Comparison of ENCODE assay signal across 8 mouse cellular contexts in genomic region chr7:120835449-120836359, GRCm38 (mm10). TPM values are rescaled to one million over a fixed set of nuclear protein-coding genes. Genes with fewer than 3 reads are reported as not detected.
A peak's percentile ranks its signal among the peaks of the same experiment; 100 is the strongest.
DNase-seq lines count a peak whose midpoint lies in the region; ATAC-seq and TF ChIP-seq lines count a peak whose summit lies in the region.

No protein-coding gene starts in this region.

- H3K27ac ChIP-seq in forebrain, embryonic 13.5 days = peak overlapping the region; percentile 37
- H3K27ac ChIP-seq in liver, embryonic 16.5 days (ENCODE audit: low read length) = peak overlapping the region; percentile 93
- no peak overlapping the region for H3K27ac ChIP-seq in neural tube, embryonic 12.5 days
- H3K27ac ChIP-seq in stomach, postnatal 0 days (replicated peaks) = peak overlapping the region; percentile 75

- DNase-seq in ES-CJ7 (ENCODE audit: low read depth, low spot score) = peak; percentile 84
- peak; percentile 97 for DNase-seq in heart, postnatal 10 days
- peak; percentile 95 to 96 for DNase-seq in kidney, postnatal 4 days
- DNase-seq in stomach, postnatal 0 days (ENCODE audit: low spot score) = peak; percentile 95

- peak overlapping the region; percentile 55 for H3K4me3 ChIP-seq in forebrain, embryonic 13.5 days
- H3K4me3 ChIP-seq in liver, embryonic 16.5 days (ENCODE audit: low read depth, low read length) = peak overlapping the region; percentile 80
- peak overlapping the region; percentile 55 for H3K4me3 ChIP-seq in neural tube, embryonic 12.5 days
- peak overlapping the region; percentile 55 for H3K4me3 ChIP-seq in stomach, postnatal 0 days (ENCODE audit: low read depth, low read length)

- WGBS in forebrain, embryonic 13.5 days = 1% methylated on average over 41 of the region's 41 CpGs
- WGBS in liver, embryonic 16.5 days (ENCODE audit: insufficient replicate concordance) = under 1% methylated on average over 41 of the region's 41 CpGs
- WGBS in neural tube, embryonic 12.5 days = 1% methylated on average over 41 of the region's 41 CpGs
- WGBS in stomach, postnatal 0 days = under 1% methylated on average over 41 of the region's 41 CpGs

- no peaks in the 10 kb centered on the region for H3K36me3 ChIP-seq in forebrain, embryonic 13.5 days (ENCODE audit: poor library complexity, severe bottlenecking)
- no peaks in the 10 kb centered on the region for H3K36me3 ChIP-seq in liver, embryonic 16.5 days (ENCODE audit: control insufficient read depth, insufficient read depth)
- no peaks in the 10 kb centered on the region for H3K36me3 ChIP-seq in neural tube, embryonic 12.5 days
- no peaks in the 10 kb centered on the region for H3K36me3 ChIP-seq in stomach, postnatal 0 days (ENCODE audit: control insufficient read depth, insufficient read depth, low read length)

- no peaks in the 10 kb centered on the region for H3K9me3 ChIP-seq in forebrain, embryonic 13.5 days (replicated peaks)
- no peaks in the 10 kb centered on the region for H3K9me3 ChIP-seq in liver, embryonic 16.5 days (replicated peaks; ENCODE audit: control insufficient read depth, low read length)
- no peaks in the 10 kb centered on the region for H3K9me3 ChIP-seq in neural tube, embryonic 12.5 days
- H3K9me3 ChIP-seq in stomach, postnatal 0 days (ENCODE audit: control insufficient read depth, low read length) = no peaks in the 10 kb centered on the region

- peak; percentile 99 for TF ChIP-seq CTCF in stomach, postnatal 0 days (IDR thresholded peaks at IDR 0.05; ENCODE audit: low read depth)

- peak; percentile 56 for ATAC-seq in cerebellum, adult (ENCODE audit: insufficient number of reproducible peaks, low FRiP score, low TSS enrichment)
- ATAC-seq in forebrain, embryonic 13.5 days = peak; percentile 90
- peak; percentile 81 for ATAC-seq in liver, embryonic 16.5 days (ENCODE audit: low read depth)
- peak; percentile 92 for ATAC-seq in neural tube, embryonic 12.5 days (ENCODE audit: low FRiP score, low read depth)
- peak; percentile 86 for ATAC-seq in stomach, postnatal 0 days (ENCODE audit: low FRiP score, low TSS enrichment)

- H3K4me2 ChIP-seq in forebrain, embryonic 13.5 days = peak overlapping the region; percentile 59
- peak overlapping the region; percentile 79 for H3K4me2 ChIP-seq in liver, embryonic 16.5 days (ENCODE audit: low read depth, low read length)
- H3K4me2 ChIP-seq in neural tube, embryonic 12.5 days (replicated peaks) = peak overlapping the region; percentile 51
- H3K4me2 ChIP-seq in stomach, postnatal 0 days (replicated peaks; ENCODE audit: low read depth) = peak overlapping the region; percentile 53

- peak; percentile 85 for TF ChIP-seq EP300 in stomach, postnatal 0 days (optimal IDR thresholded peaks at IDR 0.05)

- H3K4me1 ChIP-seq in forebrain, embryonic 13.5 days = peaks cover 8% of the 10 kb centered on the region
- peaks cover 28% of the 10 kb centered on the region for H3K4me1 ChIP-seq in liver, embryonic 16.5 days (ENCODE audit: control insufficient read depth, low read depth, low read length)
- H3K4me1 ChIP-seq in neural tube, embryonic 12.5 days = peaks cover 10% of the 10 kb centered on the region; the same call in 1 of the 2 replicates
- H3K4me1 ChIP-seq in stomach, postnatal 0 days (replicated peaks; ENCODE audit: control insufficient read depth, insufficient read depth) = no peaks in the 10 kb centered on the region

- intact Hi-C loops in heart, postnatal 10 days (cut with DNase I) = loop anchor here (1.0 to 5.0 kb wide), 4 partner anchors 37 to 277 kb away; partner anchors contain the start of gene Polr3e

- peak overlapping the region; percentile 66 for H3K9ac ChIP-seq in forebrain, embryonic 13.5 days
- peak overlapping the region; percentile 81 for H3K9ac ChIP-seq in liver, embryonic 16.5 days (ENCODE audit: low read depth, low read length)
- peak overlapping the region; percentile 54 for H3K9ac ChIP-seq in neural tube, embryonic 12.5 days
- peak overlapping the region; percentile 53 for H3K9ac ChIP-seq in stomach, postnatal 0 days (ENCODE audit: low read length)

- peaks cover 23% of the 10 kb centered on the region for H3K27me3 ChIP-seq in forebrain, embryonic 13.5 days
- peaks cover 7% of the 10 kb centered on the region for H3K27me3 ChIP-seq in liver, embryonic 16.5 days (ENCODE audit: control insufficient read depth, insufficient read depth, low read depth, low read length)
- H3K27me3 ChIP-seq in neural tube, embryonic 12.5 days (replicated peaks) = peaks cover 12% of the 10 kb centered on the region
- H3K27me3 ChIP-seq in stomach, postnatal 0 days (ENCODE audit: control insufficient read depth, insufficient read depth, low read length) = no peaks in the 10 kb centered on the region

RNA-seq across cellular contexts. Expression of gene Eef2k, which starts 6.9 kb away (rescaled TPM):
- polyA plus RNA-seq in forebrain, embryonic 13.5 days (2015; fragmentation: Nextera tagmentation; extraction: Ambion mirVana) = 19.2 and 22.0 TPM in 2 replicates
- total RNA-seq in heart, postnatal 10 days (2021) = 10 to 100 TPM; 37.0 to 37.2 TPM
- polyA plus RNA-seq in liver, embryonic 16.5 days (2015; fragmentation: Nextera tagmentation; extraction: Ambion mirVana) = 46.5 and 52.1 TPM in 2 replicates
- polyA plus RNA-seq in neural tube, embryonic 12.5 days (2016; fragmentation: Nextera tagmentation; extraction: Ambion mirVana) = 21.1 and 22.2 TPM in 2 replicates
- polyA plus RNA-seq in stomach, postnatal 0 days (2015; fragmentation: Nextera tagmentation; extraction: Ambion mirVana) = 39.9 and 42.0 TPM in 2 replicates

RNA-seq across cellular contexts. Expression of gene Gm5737, which starts 23.5 kb away (rescaled TPM):
- not detected in 2 replicates for polyA plus RNA-seq in forebrain, embryonic 13.5 days (2015; fragmentation: Nextera tagmentation; extraction: Ambion mirVana)
- not detected for total RNA-seq in heart, postnatal 10 days (2021)
- not detected in 2 replicates for polyA plus RNA-seq in liver, embryonic 16.5 days (2015; fragmentation: Nextera tagmentation; extraction: Ambion mirVana)
- not detected in 2 replicates for polyA plus RNA-seq in neural tube, embryonic 12.5 days (2016; fragmentation: Nextera tagmentation; extraction: Ambion mirVana)
- polyA plus RNA-seq in stomach, postnatal 0 days (2015; fragmentation: Nextera tagmentation; extraction: Ambion mirVana) = not detected in 2 replicates
